Mouse (Mus musculus) forebrain, embryonic 13.5 days (tissue): ENCODE data around the gene Gprin3. TPM values are rescaled to one million over a fixed set of nuclear protein-coding genes. Genes with fewer than 3 reads are reported as not detected.

Experiments
- ATAC-seq: fragments of 200-750 bp; cut with Nextera tagmentation; 2 replicates; pipeline ENCODE4 v1.8.0; 2017
- H3K27ac ChIP-seq: fragments of 300-500 bp; sonication (generic); 2 replicates; pipeline ENCODE4 v1.5.1; 2015; ENCODE audit warnings: inconsistent platforms, mild to moderate bottlenecking, moderate library complexity
- H3K27me3 ChIP-seq: fragments of 300-500 bp; sonication (generic); 2 replicates; pipeline ENCODE4 v1.6.1; 2015; ENCODE audit warnings: mild to moderate bottlenecking, inconsistent platforms
- H3K36me3 ChIP-seq: fragments of 300-500 bp; sonication (generic); 2 replicates; pipeline ENCODE4 v1.6.1; 2015; ENCODE audit warnings: mild to moderate bottlenecking, inconsistent platforms; ENCODE audit not compliant: poor library complexity, severe bottlenecking
- H3K4me1 ChIP-seq: fragments of 300-500 bp; sonication (generic); 2 replicates; pipeline ENCODE4 v1.6.1; 2015; ENCODE audit warnings: inconsistent platforms
- H3K4me2 ChIP-seq: fragments of 300-500 bp; sonication (generic); 2 replicates; pipeline ENCODE4 v1.6.1; 2015; ENCODE audit warnings: inconsistent platforms, mild to moderate bottlenecking, moderate library complexity
- H3K4me3 ChIP-seq: fragments of 300-500 bp; sonication (generic); 2 replicates; pipeline ENCODE4 v1.5.1; 2015; ENCODE audit warnings: mild to moderate bottlenecking, inconsistent platforms
- H3K9ac ChIP-seq: fragments of 300-500 bp; sonication (generic); 2 replicates; pipeline ENCODE4 v1.6.1; 2015; ENCODE audit warnings: mild to moderate bottlenecking, inconsistent platforms
- H3K9me3 ChIP-seq: fragments of 300-500 bp; sonication (generic); replicated peaks from 2 replicates; pipeline ENCODE4 v1.6.1; 2016; ENCODE audit warnings: inconsistent platforms
- WGBS: fragments of 180-500 bp; shearing (Covaris S2); methylation state at CpG from one replicate; pipeline ENCODE4 v1.1.7; 2015; 5-methylcytosine and 5-hydroxymethylcytosine counted together
- polyA plus RNA-seq: library from polyadenylated mRNA; unstranded; fragments of >200 nt; fragmentation: Nextera tagmentation; extraction: Ambion mirVana; gene quantifications from 2 replicates; pipeline ENCODE4 v1.2.1, GENCODE M21; 2015

The Gprin3 gene
- polyA plus RNA-seq, 1 experiment from 2014 or later = 0.83 TPM

- Histone ChIP-seq H3K27ac (no peak overlapping the region), H3K9ac (no peak overlapping the region), H3K4me3 (no peak overlapping the region), H3K4me1 (peaks cover 12% of the 10 kb centered on the region), H3K4me2 (no peak overlapping the region), H3K27me3 (no peaks in the 10 kb centered on the region), H3K9me3 (no peaks in the 10 kb centered on the region), H3K36me3 (no peaks in the 10 kb centered on the region)
- 92% methylated on average over 6 of the region's 6 CpGs for WGBS
- ATAC-seq = no peak
These were observed 11.3 kb downstream of the Gprin3 start for GRCm38 (mm10) chr6:59414816-59415215.

GRCm38 (mm10) chr6:59412417-59413346, 13.4 kb downstream of the Gprin3 start:
- peaks cover 18% of the 10 kb centered on the region for H3K4me1 ChIP-seq
- H3K9ac ChIP-seq = no peak overlapping the region
- H3K27ac ChIP-seq = no peak overlapping the region
- no peaks in the 10 kb centered on the region for H3K9me3 ChIP-seq
- ATAC-seq = peak; percentile 36; the same call in 1 of the 2 replicates
- no peak overlapping the region for H3K4me3 ChIP-seq
- 25% methylated on average over 13 of the region's 13 CpGs for WGBS
- H3K27me3 ChIP-seq = no peaks in the 10 kb centered on the region
- H3K36me3 ChIP-seq = no peaks in the 10 kb centered on the region
- no peak overlapping the region for H3K4me2 ChIP-seq

DNA sequence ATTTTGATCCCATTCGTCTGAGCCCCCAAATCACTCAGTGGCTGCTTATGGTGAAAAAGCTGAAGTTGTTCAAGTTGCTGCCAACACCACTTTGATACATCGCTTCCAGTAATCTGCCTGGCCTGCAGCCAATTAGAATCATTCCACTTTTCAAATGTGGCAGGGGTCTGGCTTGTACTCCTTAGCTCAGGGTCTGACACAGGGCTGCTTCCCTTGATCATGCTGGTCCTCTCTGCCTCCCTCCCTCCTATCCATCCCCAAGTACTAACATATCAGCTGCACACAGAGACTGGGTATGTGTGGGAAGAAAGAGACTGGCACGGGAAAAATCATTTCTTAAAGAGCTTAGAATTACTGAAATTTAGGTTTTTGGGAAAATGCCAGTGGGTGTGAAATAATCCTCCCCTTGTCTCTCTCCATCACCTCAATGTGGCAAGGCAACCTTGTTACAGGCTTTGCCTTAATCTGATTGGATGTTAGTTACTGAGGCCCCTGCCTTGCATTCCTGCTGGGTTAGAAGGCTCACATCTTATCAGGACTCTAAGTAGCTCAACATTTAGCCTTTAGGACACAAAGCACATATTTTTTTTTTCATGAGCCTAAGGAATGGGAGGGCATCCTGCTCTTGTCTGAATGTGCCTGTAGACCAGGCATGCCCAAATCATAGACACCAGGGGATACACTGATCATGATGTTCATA, 16.9 kb downstream of the Gprin3 start:
- H3K4me1 ChIP-seq = peaks cover 18% of the 10 kb centered on the region
- peak; percentile 73; the same call in 1 of the 2 replicates for ATAC-seq
- WGBS = 38% methylated on average over 3 of the region's 3 CpGs

GRCm38 (mm10) chr6:59407482-59407997, 18.6 kb downstream of the Gprin3 start:
- Histone ChIP-seq H3K36me3 (no peaks in the 10 kb centered on the region), H3K4me2 (no peak overlapping the region), H3K27ac (no peak overlapping the region), H3K9ac (no peak overlapping the region), H3K4me3 (no peak overlapping the region), H3K4me1 (peaks cover 9% of the 10 kb centered on the region), H3K9me3 (no peaks in the 10 kb centered on the region), H3K27me3 (no peaks in the 10 kb centered on the region)
- WGBS = 88% methylated on average over 4 of the region's 4 CpGs
- no peak for ATAC-seq

More for the DNA sequence above, 16.9 kb downstream of the Gprin3 start:
- no peak overlapping the region for H3K27ac ChIP-seq
- H3K9me3 ChIP-seq = no peaks in the 10 kb centered on the region
- no peaks in the 10 kb centered on the region for H3K27me3 ChIP-seq
- no peak overlapping the region for H3K4me2 ChIP-seq
- H3K4me3 ChIP-seq = no peak overlapping the region
- no peak overlapping the region for H3K9ac ChIP-seq
- H3K36me3 ChIP-seq = no peaks in the 10 kb centered on the region

DNA sequence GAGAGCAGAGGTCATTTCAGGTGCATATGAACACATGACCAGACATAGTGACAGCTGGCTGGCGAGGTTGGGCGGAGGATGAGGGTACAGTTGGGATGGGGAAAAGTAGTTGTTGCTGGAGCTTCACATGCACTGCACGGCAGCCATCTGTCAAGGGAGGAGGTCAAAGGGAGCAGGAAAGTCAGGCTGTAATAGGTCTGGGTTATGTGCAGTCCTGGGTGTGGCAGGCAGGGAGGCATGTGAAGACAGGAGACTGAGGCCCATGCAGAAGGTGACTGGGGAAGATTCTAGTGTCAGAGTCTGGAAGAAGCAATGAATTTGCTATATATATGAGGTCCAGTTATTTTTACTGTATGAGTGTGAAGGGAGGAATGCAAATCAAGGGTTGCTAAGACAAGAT, 35.9 kb downstream of the Gprin3 start:
- H3K9ac ChIP-seq = no peak overlapping the region
- no peaks in the 10 kb centered on the region for H3K9me3 ChIP-seq
- H3K4me2 ChIP-seq = no peak overlapping the region
- no peak overlapping the region for H3K27ac ChIP-seq
- H3K36me3 ChIP-seq = no peaks in the 10 kb centered on the region
- H3K27me3 ChIP-seq = no peaks in the 10 kb centered on the region
- no peak overlapping the region for H3K4me3 ChIP-seq
- ATAC-seq = no peak
- 87% methylated on average over 3 of the region's 3 CpGs for WGBS
- no peaks in the 10 kb centered on the region for H3K4me1 ChIP-seq

- no peak for ATAC-seq
- no peak overlapping the region for H3K27ac ChIP-seq
- H3K4me3 ChIP-seq = no peak overlapping the region
- H3K4me2 ChIP-seq = no peak overlapping the region
- no peaks in the 10 kb centered on the region for H3K4me1 ChIP-seq
- no peaks in the 10 kb centered on the region for H3K9me3 ChIP-seq
- H3K9ac ChIP-seq = no peak overlapping the region
- H3K36me3 ChIP-seq = no peaks in the 10 kb centered on the region
- no peaks in the 10 kb centered on the region for H3K27me3 ChIP-seq
These were observed 60.8 kb downstream of the Gprin3 start for GRCm38 (mm10) chr6:59365300-59365699.

DNA sequence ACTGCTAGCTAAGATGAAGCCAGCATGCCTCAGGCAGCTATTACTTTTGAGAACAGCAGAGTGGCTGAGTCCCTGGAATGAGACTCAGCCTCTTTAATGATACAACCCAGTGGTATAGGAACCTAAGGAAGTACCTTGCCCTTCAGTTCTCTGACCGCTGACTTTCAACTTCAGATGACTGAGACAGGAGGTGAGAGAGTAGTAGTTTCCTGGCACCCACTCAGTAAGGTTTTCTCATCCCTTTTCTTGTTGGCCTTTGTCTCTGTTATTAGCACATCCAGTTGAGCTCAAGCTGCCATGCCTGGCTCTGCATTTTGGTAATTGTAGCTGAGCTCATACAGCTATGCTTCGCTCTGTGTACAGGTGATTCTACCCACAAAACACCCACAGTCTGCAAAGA, 62.8 kb downstream of the Gprin3 start:
- no peak overlapping the region for H3K4me3 ChIP-seq
- H3K27ac ChIP-seq = no peak overlapping the region
- no peaks in the 10 kb centered on the region for H3K36me3 ChIP-seq
- 90% methylated on average over 2 of the region's 2 CpGs for WGBS
- no peaks in the 10 kb centered on the region for H3K4me1 ChIP-seq
- H3K9me3 ChIP-seq = no peaks in the 10 kb centered on the region
- no peak overlapping the region for H3K9ac ChIP-seq
- no peak overlapping the region for H3K4me2 ChIP-seq
- ATAC-seq = no peak
- H3K27me3 ChIP-seq = no peaks in the 10 kb centered on the region

DNA sequence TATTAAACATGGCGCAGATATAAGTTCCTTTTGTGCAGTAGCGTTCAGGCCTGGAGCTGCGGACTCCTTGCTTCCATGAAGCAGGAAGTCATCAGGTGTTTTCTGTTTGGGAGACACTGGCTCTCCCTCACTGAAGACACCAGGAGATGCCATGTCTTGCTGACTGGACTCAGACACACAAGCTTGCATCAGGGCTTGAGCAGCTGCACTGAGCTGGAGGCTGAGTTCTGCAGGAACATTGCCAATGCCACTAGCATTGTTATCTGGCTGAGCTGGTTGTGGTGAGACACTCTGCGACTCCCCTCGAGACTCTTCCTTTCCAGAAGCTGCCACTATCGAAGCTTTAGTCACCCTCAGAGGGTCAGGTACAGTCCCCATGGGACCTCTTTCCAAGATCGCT, 71.2 kb downstream of the Gprin3 start:
- no peaks in the 10 kb centered on the region for H3K4me1 ChIP-seq
- no peak overlapping the region for H3K9ac ChIP-seq
- no peaks in the 10 kb centered on the region for H3K27me3 ChIP-seq
- no peaks in the 10 kb centered on the region for H3K9me3 ChIP-seq
- H3K4me2 ChIP-seq = no peak overlapping the region
- H3K4me3 ChIP-seq = no peak overlapping the region
- no peak for ATAC-seq
- no peak overlapping the region for H3K27ac ChIP-seq
- H3K36me3 ChIP-seq = no peaks in the 10 kb centered on the region
- 95% methylated on average over 7 of the region's 7 CpGs for WGBS

DNA sequence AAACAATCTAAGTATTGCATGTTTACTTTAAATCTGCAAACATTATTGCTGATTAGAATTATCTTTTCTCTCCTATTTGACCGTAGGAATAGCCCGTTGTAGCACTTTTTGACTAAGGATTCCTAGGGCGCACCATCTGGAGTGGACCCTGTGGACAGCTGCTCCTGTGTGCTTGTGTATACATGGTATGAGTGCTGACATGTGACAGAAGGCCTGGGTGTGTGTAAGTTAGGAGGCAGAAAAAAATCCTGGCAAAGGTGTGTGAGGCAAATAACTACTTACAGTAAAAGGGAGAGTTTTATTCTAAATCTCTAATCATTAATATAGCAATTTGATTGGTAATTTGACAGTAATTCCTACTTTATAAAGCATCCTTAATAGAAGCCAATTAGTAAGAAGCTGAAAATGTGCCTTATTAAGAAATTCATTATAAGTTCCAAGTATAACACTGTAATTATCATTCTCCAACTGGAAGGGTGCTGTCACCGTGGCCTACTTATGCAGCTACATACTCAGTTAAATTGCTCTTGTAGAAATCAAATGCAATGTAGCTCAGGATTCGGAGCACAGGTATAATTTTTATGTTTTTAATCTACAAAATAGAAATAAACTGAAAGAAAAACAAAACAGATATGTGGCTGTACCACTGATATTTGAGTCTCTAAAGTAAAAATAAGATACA, 74.8 kb downstream of the Gprin3 start:
- H3K9ac ChIP-seq = no peak overlapping the region
- ATAC-seq = peak; percentile 87

DNA sequence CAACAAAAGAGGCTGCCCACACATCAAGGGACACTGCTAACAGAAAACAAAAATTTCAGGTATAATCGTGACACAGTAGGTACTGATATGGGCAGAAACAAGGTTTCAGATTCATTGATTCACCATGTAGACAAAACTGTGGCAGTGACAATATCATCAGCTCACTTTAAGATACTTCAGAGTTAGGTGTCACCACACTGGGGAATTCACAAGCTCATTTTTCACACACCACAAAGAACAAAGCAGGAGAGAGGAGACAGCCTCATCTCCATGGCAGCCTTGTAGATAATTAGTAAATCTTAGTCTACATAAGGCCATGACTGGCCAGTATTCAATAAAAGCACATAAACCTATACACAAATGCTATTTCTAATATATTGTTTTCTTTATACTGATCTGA, 77.4 kb downstream of the Gprin3 start:
- no peaks in the 10 kb centered on the region for H3K4me1 ChIP-seq
- WGBS = 82% methylated on average over 1 of the region's 1 CpGs
- H3K36me3 ChIP-seq = no peaks in the 10 kb centered on the region
- no peak overlapping the region for H3K9ac ChIP-seq
- H3K9me3 ChIP-seq = no peaks in the 10 kb centered on the region
- H3K27me3 ChIP-seq = no peaks in the 10 kb centered on the region
- no peak for ATAC-seq
- H3K27ac ChIP-seq = no peak overlapping the region
- no peak overlapping the region for H3K4me3 ChIP-seq
- no peak overlapping the region for H3K4me2 ChIP-seq

More for the DNA sequence above, 74.8 kb downstream of the Gprin3 start:
- no peaks in the 10 kb centered on the region for H3K36me3 ChIP-seq
- no peak overlapping the region for H3K27ac ChIP-seq
- H3K27me3 ChIP-seq = no peaks in the 10 kb centered on the region
- no peak overlapping the region for H3K4me3 ChIP-seq
- H3K9me3 ChIP-seq = no peaks in the 10 kb centered on the region
- no peaks in the 10 kb centered on the region for H3K4me1 ChIP-seq
- no peak overlapping the region for H3K4me2 ChIP-seq
- 75% methylated on average over 5 of the region's 5 CpGs for WGBS

DNA sequence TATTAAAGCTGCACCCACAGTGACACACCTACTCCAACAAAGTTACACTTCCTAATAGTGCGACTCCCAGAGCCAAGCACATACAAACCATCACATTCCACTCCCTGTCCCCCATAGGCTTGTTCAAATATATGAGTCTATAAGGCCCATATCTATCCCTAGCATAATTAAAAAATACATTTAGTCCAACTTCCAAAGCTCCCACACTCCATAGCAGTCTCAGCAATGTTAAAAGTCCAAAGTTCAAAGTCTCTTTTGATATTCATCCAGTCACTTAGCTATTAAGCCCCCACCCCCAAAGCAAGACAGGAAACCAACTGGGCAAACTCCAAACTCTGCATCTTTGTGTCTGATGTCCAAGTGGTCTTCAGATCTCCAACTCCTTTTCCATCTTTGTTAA, 84.9 kb downstream of the Gprin3 start:
- no peak overlapping the region for H3K27ac ChIP-seq
- H3K4me1 ChIP-seq = no peaks in the 10 kb centered on the region
- H3K9ac ChIP-seq = no peak overlapping the region
- no peak for ATAC-seq
- H3K36me3 ChIP-seq = no peaks in the 10 kb centered on the region
- H3K9me3 ChIP-seq = no peaks in the 10 kb centered on the region
- 96% methylated on average over 1 of the region's 1 CpGs for WGBS
- H3K4me3 ChIP-seq = no peak overlapping the region
- no peaks in the 10 kb centered on the region for H3K27me3 ChIP-seq
- no peak overlapping the region for H3K4me2 ChIP-seq

GRCm38 (mm10) chr6:59328297-59328696, 97.8 kb downstream of the Gprin3 start:
- no peak for ATAC-seq

More at GRCm38 (mm10) chr6:59328297-59328696, 97.8 kb downstream of the Gprin3 start:
- Histone ChIP-seq H3K27ac (no peak overlapping the region), H3K9me3 (no peaks in the 10 kb centered on the region), H3K4me1 (no peaks in the 10 kb centered on the region), H3K9ac (no peak overlapping the region), H3K4me3 (no peak overlapping the region), H3K36me3 (no peaks in the 10 kb centered on the region), H3K27me3 (no peaks in the 10 kb centered on the region), H3K4me2 (no peak overlapping the region)
- WGBS = 84% methylated on average over 1 of the region's 1 CpGs
